Mouse (Mus musculus): ENCODE measurements around the gene Tcp11l2. TPM values are rescaled to one million over a fixed set of nuclear protein-coding genes. Genes with fewer than 3 reads are reported as not detected.

Gene Tcp11l2
- polyA plus RNA-seq, 1 experiment from 2014 or later = 11.3 TPM

DNA sequence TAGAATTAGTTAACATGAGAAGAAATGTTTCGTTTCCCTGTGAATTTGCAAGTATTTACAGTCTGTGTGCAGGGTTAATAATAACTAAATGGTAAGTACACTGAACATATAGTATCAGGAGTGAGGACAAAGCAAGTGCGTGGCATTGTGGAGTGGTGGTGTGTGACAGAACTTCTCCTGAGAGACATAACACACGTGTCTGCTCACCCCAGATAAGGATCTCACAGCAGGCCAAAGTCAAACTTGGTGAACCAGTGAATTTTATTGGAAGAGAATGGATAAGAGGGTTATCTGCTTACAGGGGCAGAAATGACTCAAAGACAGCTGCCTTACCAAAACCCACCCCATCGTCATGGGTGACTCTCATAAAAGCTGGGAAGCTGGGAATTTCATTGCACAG, 72.5 kb downstream of the Tcp11l2 start:
- 74% methylated on average over 4 of the region's 4 CpGs for WGBS
- Histone ChIP-seq H3K4me3 (ENCODE audit: low read length) (no peak overlapping the region), H3K27ac (ENCODE audit: low read depth, low read length) (no peak overlapping the region), H3K4me1 (ENCODE audit: control insufficient read depth, insufficient read depth, low read length) (no peaks in the 10 kb centered on the region), H3K9ac (ENCODE audit: low read depth, low read length) (no peak overlapping the region), H3K36me3 (ENCODE audit: control insufficient read depth, insufficient read depth, low read length) (peaks cover 32% of the 10 kb centered on the region), H3K9me3 (ENCODE audit: control insufficient read depth, low read length) (no peaks in the 10 kb centered on the region), H3K27me3 (ENCODE audit: control insufficient read depth, insufficient read depth, low read length) (no peaks in the 10 kb centered on the region), H3K4me2 (replicated peaks; ENCODE audit: low read depth, low read length) (no peak overlapping the region)
- ATAC-seq (ENCODE audit: low FRiP score, low TSS enrichment) = no peak

DNA sequence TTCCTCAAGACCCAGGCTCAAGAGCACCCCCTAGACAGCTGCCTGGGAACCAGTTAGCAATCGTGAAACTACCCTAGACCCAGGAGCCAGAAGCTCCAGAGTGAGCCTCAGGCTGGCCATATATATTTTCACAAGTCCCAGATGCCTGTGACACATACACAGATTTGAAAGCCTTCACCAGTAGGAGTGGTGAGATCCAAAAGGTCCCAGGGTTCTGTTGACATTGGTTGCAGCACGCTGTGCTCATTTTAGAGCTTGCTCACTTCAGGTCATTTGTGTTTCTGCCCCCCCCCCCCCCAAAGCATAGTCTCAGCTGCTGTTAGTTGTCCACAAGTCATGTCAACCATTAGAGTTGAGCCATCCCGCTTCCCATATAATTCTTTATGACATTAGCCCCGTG, 77.6 kb downstream of the Tcp11l2 start:
- no peak overlapping the region for H3K9ac ChIP-seq (ENCODE audit: low read depth, low read length)

GRCm38 (mm10) chr10:84654731-84655130, 78.3 kb downstream of the Tcp11l2 start:
- no peak for ATAC-seq (ENCODE audit: low FRiP score, low TSS enrichment)
- no peak overlapping the region for H3K4me3 ChIP-seq (ENCODE audit: low read length)
- 91% methylated on average over 4 of the region's 4 CpGs for WGBS
- no peak overlapping the region for H3K9ac ChIP-seq (ENCODE audit: low read depth, low read length)
- H3K36me3 ChIP-seq (ENCODE audit: control insufficient read depth, insufficient read depth, low read length) = peaks cover 8% of the 10 kb centered on the region; the same call in 1 of the 2 replicates
- H3K9me3 ChIP-seq (ENCODE audit: control insufficient read depth, low read length) = no peaks in the 10 kb centered on the region
- no peak overlapping the region for H3K4me2 ChIP-seq (replicated peaks; ENCODE audit: low read depth, low read length)
- no peak overlapping the region for H3K27ac ChIP-seq (ENCODE audit: low read depth, low read length)
- H3K27me3 ChIP-seq (ENCODE audit: control insufficient read depth, insufficient read depth, low read length) = no peaks in the 10 kb centered on the region
- 0 out of 2 replicates have a peak, but pooled peaks cover 7% of the 10 kb centered on the region for H3K4me1 ChIP-seq (ENCODE audit: control insufficient read depth, insufficient read depth, low read length)

More for the DNA sequence above, 77.6 kb downstream of the Tcp11l2 start:
- Histone ChIP-seq H3K36me3 (ENCODE audit: control insufficient read depth, insufficient read depth, low read length) (peaks cover 14% of the 10 kb centered on the region), H3K4me3 (ENCODE audit: low read length) (no peak overlapping the region), H3K9me3 (ENCODE audit: control insufficient read depth, low read length) (no peaks in the 10 kb centered on the region), H3K4me1 (ENCODE audit: control insufficient read depth, insufficient read depth, low read length) (0 out of 2 replicates have a peak, but pooled peaks cover 7% of the 10 kb centered on the region), H3K4me2 (replicated peaks; ENCODE audit: low read depth, low read length) (no peak overlapping the region), H3K27me3 (ENCODE audit: control insufficient read depth, insufficient read depth, low read length) (no peaks in the 10 kb centered on the region), H3K27ac (ENCODE audit: low read depth, low read length) (no peak overlapping the region)
- WGBS = 68% methylated on average over 4 of the region's 4 CpGs
- ATAC-seq (ENCODE audit: low FRiP score, low TSS enrichment) = no peak

DNA sequence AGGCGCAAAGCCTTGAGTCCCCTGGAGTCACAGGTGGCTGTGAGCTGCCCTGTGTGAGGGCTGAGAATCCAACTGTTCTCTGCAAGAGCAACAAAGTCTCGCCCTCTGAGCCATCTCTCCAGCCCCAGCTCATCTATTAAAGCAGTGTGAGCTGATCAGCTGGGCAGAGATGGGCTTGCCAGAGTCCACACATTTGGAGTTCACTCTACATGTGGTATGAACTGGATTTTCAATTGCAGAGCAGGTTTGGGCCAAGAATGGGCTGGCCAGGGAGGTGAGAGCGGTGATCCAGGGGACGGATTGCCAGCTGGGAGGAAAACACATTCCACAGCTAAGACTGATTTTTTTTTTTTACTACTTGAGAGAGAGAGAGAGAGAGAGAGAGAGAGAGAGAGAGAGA, 80.2 kb downstream of the Tcp11l2 start:
- Histone ChIP-seq H3K36me3 (ENCODE audit: control insufficient read depth, insufficient read depth, low read length) (peaks cover 10% of the 10 kb centered on the region; the same call in 1 of the 2 replicates), H3K9ac (ENCODE audit: low read depth, low read length) (no peak overlapping the region), H3K4me3 (ENCODE audit: low read length) (no peak overlapping the region), H3K9me3 (ENCODE audit: control insufficient read depth, low read length) (no peaks in the 10 kb centered on the region), H3K27ac (ENCODE audit: low read depth, low read length) (no peak overlapping the region), H3K4me2 (replicated peaks; ENCODE audit: low read depth, low read length) (no peak overlapping the region), H3K4me1 (ENCODE audit: control insufficient read depth, insufficient read depth, low read length) (0 out of 2 replicates have a peak, but pooled peaks cover 7% of the 10 kb centered on the region), H3K27me3 (ENCODE audit: control insufficient read depth, insufficient read depth, low read length) (no peaks in the 10 kb centered on the region)
- WGBS = 79% methylated on average over 4 of the region's 4 CpGs
- ATAC-seq (ENCODE audit: low FRiP score, low TSS enrichment) = no peak

DNA sequence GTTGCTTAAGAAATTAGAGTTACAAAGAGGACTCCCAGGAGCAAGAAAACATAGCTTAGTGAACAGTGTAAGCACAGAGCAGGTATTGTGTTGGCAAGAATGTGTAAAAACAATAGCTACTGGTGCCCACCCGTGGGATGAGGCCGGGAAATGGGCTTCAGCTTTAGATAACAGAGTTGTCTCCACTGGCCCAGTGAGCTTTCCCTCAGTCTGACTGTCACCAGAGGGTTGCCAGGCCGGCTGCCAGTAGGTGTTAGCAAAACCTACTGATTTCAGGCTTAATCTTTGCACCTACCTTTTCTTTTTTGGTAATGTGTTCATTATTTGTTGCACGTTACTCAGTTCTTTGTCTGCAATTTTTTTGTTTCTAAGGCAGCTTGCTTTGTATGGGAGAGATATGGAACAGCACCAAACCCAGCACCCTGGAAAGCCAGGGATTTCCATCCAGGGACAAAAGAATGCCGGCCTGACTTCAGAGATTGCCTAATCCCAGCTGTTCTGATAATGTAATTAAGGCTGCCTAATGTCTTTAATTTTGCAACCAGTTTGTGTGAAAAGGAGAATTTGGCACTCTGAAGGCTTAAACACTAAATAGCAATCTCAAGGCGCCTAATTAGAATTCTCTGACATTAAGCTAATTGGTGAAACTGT, 81.1 kb downstream of the Tcp11l2 start:
- H3K4me1 ChIP-seq (ENCODE audit: control insufficient read depth, insufficient read depth, low read length) = 0 out of 2 replicates have a peak, but pooled peaks cover 7% of the 10 kb centered on the region
- WGBS = 70% methylated on average over 6 of the region's 6 CpGs
- H3K27ac ChIP-seq (ENCODE audit: low read depth, low read length) = no peak overlapping the region
- H3K9ac ChIP-seq (ENCODE audit: low read depth, low read length) = no peak overlapping the region
- H3K9me3 ChIP-seq (ENCODE audit: control insufficient read depth, low read length) = no peaks in the 10 kb centered on the region
- no peak for ATAC-seq (ENCODE audit: low FRiP score, low TSS enrichment)
- H3K36me3 ChIP-seq (ENCODE audit: control insufficient read depth, insufficient read depth, low read length) = peaks cover 9% of the 10 kb centered on the region; the same call in 1 of the 2 replicates
- H3K27me3 ChIP-seq (ENCODE audit: control insufficient read depth, insufficient read depth, low read length) = no peaks in the 10 kb centered on the region
- H3K4me2 ChIP-seq (replicated peaks; ENCODE audit: low read depth, low read length) = no peak overlapping the region
- no peak overlapping the region for H3K4me3 ChIP-seq (ENCODE audit: low read length)

GRCm38 (mm10) chr10:84658088-84658848, 81.8 kb downstream of the Tcp11l2 start:
- no peak for ATAC-seq (ENCODE audit: low FRiP score, low TSS enrichment)
- H3K36me3 ChIP-seq (ENCODE audit: control insufficient read depth, insufficient read depth, low read length) = peaks cover 2% of the 10 kb centered on the region; the same call in 1 of the 2 replicates
- peak overlapping the region; percentile 32; the same call in 1 of the 2 replicates for H3K27ac ChIP-seq (ENCODE audit: low read depth, low read length)
- H3K4me3 ChIP-seq (ENCODE audit: low read length) = no peak overlapping the region
- no peaks in the 10 kb centered on the region for H3K27me3 ChIP-seq (ENCODE audit: control insufficient read depth, insufficient read depth, low read length)
- no peak overlapping the region for H3K4me2 ChIP-seq (replicated peaks; ENCODE audit: low read depth, low read length)
- no peaks in the 10 kb centered on the region for H3K9me3 ChIP-seq (ENCODE audit: control insufficient read depth, low read length)
- H3K4me1 ChIP-seq (ENCODE audit: control insufficient read depth, insufficient read depth, low read length) = 0 out of 2 replicates have a peak, but pooled peaks cover 7% of the 10 kb centered on the region
- no peak overlapping the region; the same call in 1 of the 2 replicates for H3K9ac ChIP-seq (ENCODE audit: low read depth, low read length)
- WGBS = 51% methylated on average over 18 of the region's 18 CpGs

DNA sequence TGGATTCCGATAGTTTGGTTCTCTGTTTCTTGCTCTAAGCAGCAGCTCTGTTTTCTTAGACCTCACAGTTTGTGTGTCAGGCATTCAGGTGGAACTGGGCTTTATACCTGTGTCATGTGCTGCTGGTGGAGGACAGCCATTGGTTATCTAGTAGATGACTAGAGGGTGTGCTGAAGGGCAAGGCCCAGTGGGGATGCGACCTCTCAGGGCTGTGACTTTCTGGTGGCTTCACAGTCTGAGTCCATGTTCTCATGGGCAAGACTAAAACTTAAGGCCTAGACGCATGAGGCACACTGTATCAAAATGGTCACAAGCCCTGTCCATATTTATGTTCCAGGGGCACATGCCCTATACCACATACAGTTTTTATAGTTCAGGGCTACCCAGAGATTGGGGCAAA, 82.9 kb downstream of the Tcp11l2 start:
- Histone ChIP-seq H3K27me3 (ENCODE audit: control insufficient read depth, insufficient read depth, low read length) (no peaks in the 10 kb centered on the region), H3K4me3 (ENCODE audit: low read length) (no peak overlapping the region), H3K27ac (ENCODE audit: low read depth, low read length) (no peak overlapping the region), H3K4me1 (ENCODE audit: control insufficient read depth, insufficient read depth, low read length) (0 out of 2 replicates have a peak, but pooled peaks cover 7% of the 10 kb centered on the region), H3K9ac (ENCODE audit: low read depth, low read length) (no peak overlapping the region), H3K9me3 (ENCODE audit: control insufficient read depth, low read length) (no peaks in the 10 kb centered on the region), H3K36me3 (ENCODE audit: control insufficient read depth, insufficient read depth, low read length) (0 out of 2 replicates have a peak, but pooled peaks cover 2% of the 10 kb centered on the region), H3K4me2 (replicated peaks; ENCODE audit: low read depth, low read length) (no peak overlapping the region)
- ATAC-seq (ENCODE audit: low FRiP score, low TSS enrichment) = no peak
- WGBS = 85% methylated on average over 3 of the region's 3 CpGs

GRCm38 (mm10) chr10:84662138-84662537, 85.7 kb downstream of the Tcp11l2 start:
- H3K9me3 ChIP-seq (ENCODE audit: control insufficient read depth, low read length) = no peaks in the 10 kb centered on the region
- 0 out of 2 replicates have a peak, but pooled peaks cover 7% of the 10 kb centered on the region for H3K4me1 ChIP-seq (ENCODE audit: control insufficient read depth, insufficient read depth, low read length)
- H3K27ac ChIP-seq (ENCODE audit: low read depth, low read length) = no peak overlapping the region
- H3K4me3 ChIP-seq (ENCODE audit: low read length) = no peak overlapping the region
- H3K4me2 ChIP-seq (replicated peaks; ENCODE audit: low read depth, low read length) = no peak overlapping the region
- no peak overlapping the region for H3K9ac ChIP-seq (ENCODE audit: low read depth, low read length)
- 92% methylated on average over 6 of the region's 6 CpGs for WGBS
- no peak for ATAC-seq (ENCODE audit: low FRiP score, low TSS enrichment)
- H3K27me3 ChIP-seq (ENCODE audit: control insufficient read depth, insufficient read depth, low read length) = no peaks in the 10 kb centered on the region
- 0 out of 2 replicates have a peak, but pooled peaks cover 2% of the 10 kb centered on the region for H3K36me3 ChIP-seq (ENCODE audit: control insufficient read depth, insufficient read depth, low read length)

Data from kidney, embryonic 14.5 days (tissue).